In genomic region chr13:42996188-42996587, GRCm38 (mm10) we compare ENCODE assay signal across 28 mouse cellular contexts.
DNase-seq lines count a peak whose midpoint lies in the region; ATAC-seq and TF ChIP-seq lines count a peak whose summit lies in the region.
"Had no signal": no experiment of that assay in that cellular context is flagged by ENCODE, and none has a peak within 500 bp of the region (broad histone marks: within the 10 kb centered on the region; RNA-seq: fewer than 3 reads in every experiment).

No protein-coding gene starts in this region.

- no peaks in the 10 kb centered on the region for H3K36me3 ChIP-seq in forebrain, embryonic 16.5 days (ENCODE audit: control insufficient read depth, insufficient read depth)
- H3K36me3 ChIP-seq in forebrain, embryonic 15.5 days, result no peaks in the 10 kb centered on the region
- H3K36me3 ChIP-seq: forebrain, embryonic 12.5 days; G1E; heart, embryonic 15.5 days; hindbrain, embryonic 12.5 days; intestine, embryonic 15.5 days; liver, embryonic 12.5 days; midbrain, embryonic 12.5 days; stomach, embryonic 15.5 days had no signal

- H3K9ac ChIP-seq in forebrain, embryonic 16.5 days (replicated peaks; ENCODE audit: low read depth, low read length), result no peak overlapping the region
- no peak overlapping the region for H3K9ac ChIP-seq in forebrain, embryonic 15.5 days (replicated peaks)
- H3K9ac ChIP-seq: forebrain, embryonic 12.5 days; heart, embryonic 15.5 days; hindbrain, embryonic 12.5 days; intestine, embryonic 15.5 days; liver, embryonic 12.5 days; liver, postnatal 0 days; midbrain, embryonic 12.5 days; stomach, embryonic 15.5 days had no signal

- H3K4me3 ChIP-seq in forebrain, embryonic 16.5 days (replicated peaks; ENCODE audit: low read length), result no peak overlapping the region
- H3K4me3 ChIP-seq in forebrain, embryonic 15.5 days, result no peak overlapping the region
- no peak overlapping the region for H3K4me3 ChIP-seq in layer of hippocampus, adult 2 months
- H3K4me3 ChIP-seq: erythroblast, embryonic 14.5 days; forebrain, embryonic 12.5 days; heart, embryonic 15.5 days; hindbrain, embryonic 12.5 days; intestine, embryonic 15.5 days; liver, embryonic 12.5 days; megakaryocyte, embryonic 14.5 days; midbrain, embryonic 12.5 days; stomach, embryonic 15.5 days had no signal

- H3K4me2 ChIP-seq in forebrain, embryonic 16.5 days (ENCODE audit: low read length), result no peak overlapping the region
- H3K4me2 ChIP-seq in forebrain, embryonic 15.5 days (replicated peaks), result no peak overlapping the region
- H3K4me2 ChIP-seq: forebrain, embryonic 12.5 days; heart, embryonic 15.5 days; hindbrain, embryonic 12.5 days; intestine, embryonic 15.5 days; liver, embryonic 12.5 days; midbrain, embryonic 12.5 days; stomach, embryonic 15.5 days had no signal

- peaks cover 6% of the 10 kb centered on the region; the same call in 1 of the 2 replicates for H3K4me1 ChIP-seq in forebrain, embryonic 16.5 days (replicated peaks; ENCODE audit: control insufficient read depth, insufficient read depth, low read length)
- peaks cover 8% of the 10 kb centered on the region for H3K4me1 ChIP-seq in forebrain, embryonic 15.5 days
- H3K4me1 ChIP-seq: heart, embryonic 15.5 days; hindbrain, embryonic 12.5 days; liver, embryonic 12.5 days; megakaryocyte, embryonic 14.5 days; stomach, embryonic 15.5 days had no signal

- ATAC-seq in forebrain, embryonic 16.5 days, result peak; percentile 62; the same call in 1 of the 2 replicates
- no peak for ATAC-seq in forebrain, embryonic 15.5 days (replicated peaks)
- ATAC-seq: hindbrain, postnatal 0 days; intestine, embryonic 15.5 days; liver, embryonic 12.5 days; liver, postnatal 0 days had no signal

- 50% methylated on average over 4 of the region's 4 CpGs for WGBS in forebrain, embryonic 16.5 days
- WGBS in forebrain, embryonic 15.5 days, result 50% methylated on average over 4 of the region's 4 CpGs

- H3K27me3 ChIP-seq in forebrain, embryonic 16.5 days (replicated peaks; ENCODE audit: control insufficient read depth, insufficient read depth, low read length), result no peaks in the 10 kb centered on the region
- no peaks in the 10 kb centered on the region for H3K27me3 ChIP-seq in forebrain, embryonic 15.5 days
- H3K27me3 ChIP-seq: forebrain, embryonic 12.5 days; heart, embryonic 15.5 days; hindbrain, embryonic 12.5 days; intestine, embryonic 15.5 days; liver, embryonic 12.5 days; megakaryocyte, embryonic 14.5 days; midbrain, embryonic 12.5 days; stomach, embryonic 15.5 days had no signal

- no peak for DNase-seq in layer of hippocampus, adult 2 months (ENCODE audit: low spot score in 2 of 2)
- no peak for DNase-seq in layer of hippocampus, adult 9-10 months (ENCODE audit: low spot score)
- DNase-seq in Muller cell, postnatal 12 days (ENCODE audit: inconsistent ontology term), result peak; percentile 59
- DNase-seq in telencephalon, adult 2 months (ENCODE audit: low read depth, low spot score), result peak; percentile 58
- DNase-seq in thymus, postnatal 4 days, result no peak
- DNase-seq: adrenal gland, postnatal 14 days; cerebellum, adult 2 months; cerebellum, postnatal 14 days; gastrocnemius, postnatal 14 days; kidney, postnatal 25 days; left cerebral cortex, postnatal 4 days; liver, postnatal 0 days; lung, postnatal 4 days; right cerebral cortex, postnatal 14 days; thymus, postnatal 14 days had no signal

- no peak for TF ChIP-seq CTCF in layer of hippocampus, adult 2 months (conservative IDR thresholded peaks at IDR 0.05)

- H3K9me3 ChIP-seq in forebrain, embryonic 16.5 days (ENCODE audit: control insufficient read depth, low read length), result peaks cover 3% of the 10 kb centered on the region; the same call in 1 of the 2 replicates
- no peaks in the 10 kb centered on the region; the same call in 1 of the 2 replicates for H3K9me3 ChIP-seq in forebrain, embryonic 15.5 days
- H3K9me3 ChIP-seq: G1E; heart, embryonic 15.5 days; hindbrain, embryonic 12.5 days; intestine, embryonic 15.5 days; liver, embryonic 12.5 days; midbrain, embryonic 12.5 days; stomach, embryonic 15.5 days had no signal

- peak overlapping the region; percentile 8; the same call in 1 of the 2 replicates for H3K27ac ChIP-seq in forebrain, embryonic 16.5 days (ENCODE audit: low read length)
- no peak overlapping the region for H3K27ac ChIP-seq in forebrain, embryonic 15.5 days (replicated peaks)
- peak overlapping the region; percentile 70 for H3K27ac ChIP-seq in layer of hippocampus, adult 2 months
- H3K27ac ChIP-seq: forebrain, embryonic 12.5 days; heart, embryonic 15.5 days; hindbrain, embryonic 12.5 days; hindbrain, postnatal 0 days; intestine, embryonic 15.5 days; liver, embryonic 12.5 days; midbrain, embryonic 12.5 days; stomach, embryonic 15.5 days had no signal

Comparison
In these comparisons a context has a peak if more than half of its experiments do, and no peak if none do; other contexts are left out.
1. DNase-seq: peak in Muller cell, postnatal 12 days (single experiment) and telencephalon, adult 2 months (single experiment); none in layer of hippocampus, adult 2 months (0 of 2), layer of hippocampus, adult 9-10 months (single experiment) and thymus, postnatal 4 days (single experiment).